Mouse (Mus musculus): Measurements from ENCODE around the gene Notch2. TPM values are rescaled to one million over a fixed set of nuclear protein-coding genes. Genes with fewer than 3 reads are reported as not detected.
"Not testable (repeated sequence)": the region's sequence is repeated elsewhere in the genome, so short reads cannot be mapped to it uniquely, and the experiment has no call there.

Notch2 gene
- polyA plus RNA-seq, 3 experiments from 2014 or later = 13.2 to 20.4 (median 15.1) TPM

GRCm38 (mm10) chr3:98106590-98107313, 93.4 kb downstream of the Notch2 start:
- ATAC-seq = no peak

GRCm38 (mm10) chr3:98108416-98108815, 95.1 kb downstream of the Notch2 start:
- no peak for ATAC-seq

- no peak for ATAC-seq
These were observed 95.5 kb downstream of the Notch2 start for GRCm38 (mm10) chr3:98108866-98109265.

DNA sequence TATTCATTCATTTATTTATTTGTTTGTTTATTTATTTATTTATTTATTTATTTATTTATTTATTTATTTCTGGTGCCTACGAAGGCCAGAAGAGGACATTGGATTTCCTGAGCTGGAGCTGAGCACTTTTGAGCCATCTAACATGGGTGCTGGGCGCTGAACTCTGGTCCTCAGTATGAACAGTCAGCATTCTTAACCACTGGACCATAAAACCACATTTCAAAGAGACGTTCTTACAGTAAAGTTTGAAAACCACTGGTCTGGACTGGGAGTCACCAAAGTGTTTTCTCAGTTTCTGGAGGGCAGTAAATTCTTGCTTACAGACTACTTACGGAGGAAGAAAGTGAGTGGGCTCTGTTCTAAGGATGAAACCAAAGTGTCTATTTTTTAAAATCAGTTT, 97.3 kb downstream of the Notch2 start:
- no peak for ATAC-seq

GRCm38 (mm10) chr3:98118252-98118651, 104.9 kb downstream of the Notch2 start:
- ATAC-seq = no peak

GRCm38 (mm10) chr3:98119338-98119737, 106.0 kb downstream of the Notch2 start:
- ATAC-seq = no peak

DNA sequence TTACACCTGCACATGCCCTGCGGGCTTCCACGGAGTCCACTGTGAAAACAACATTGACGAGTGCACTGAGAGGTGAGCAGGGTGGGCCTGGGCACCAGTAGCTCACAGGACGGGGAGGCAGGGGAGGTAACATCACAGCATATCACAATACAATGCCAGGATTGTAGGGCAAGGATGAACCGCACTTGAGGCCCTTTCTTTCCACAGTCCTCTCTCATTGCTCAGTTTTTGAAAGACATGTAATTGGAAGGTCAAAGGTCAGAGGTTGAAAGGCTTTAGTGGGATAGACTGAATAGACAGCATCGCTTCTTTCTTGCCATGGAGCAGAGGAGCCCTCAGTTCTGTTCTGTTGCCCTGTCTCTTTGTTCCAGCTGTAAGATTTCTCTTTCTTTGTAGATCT, 107.6 kb downstream of the Notch2 start:
- ATAC-seq = no peak

DNA sequence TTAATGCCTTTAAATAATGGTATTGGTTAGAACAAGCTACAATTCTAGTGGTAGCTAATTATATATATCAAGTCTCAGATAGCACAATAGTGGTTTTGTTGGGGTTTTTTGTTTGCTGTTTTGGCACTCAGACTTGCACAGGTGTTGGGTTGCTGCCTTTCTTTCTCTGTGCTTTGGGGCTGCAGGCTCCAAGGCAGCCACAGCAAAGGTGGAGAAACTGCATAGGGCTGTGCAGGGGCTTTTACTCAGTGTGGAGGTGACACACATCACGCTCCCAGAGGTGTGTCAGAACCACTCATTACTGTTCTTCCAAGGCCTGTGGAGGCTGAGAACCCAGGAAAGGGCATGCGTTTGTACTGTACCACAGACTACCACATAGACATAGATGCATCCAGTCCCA, 114.4 kb downstream of the Notch2 start:
- ATAC-seq = no peak

- ATAC-seq = no peak
These were observed 115.4 kb downstream of the Notch2 start for GRCm38 (mm10) chr3:98128716-98129115.

DNA sequence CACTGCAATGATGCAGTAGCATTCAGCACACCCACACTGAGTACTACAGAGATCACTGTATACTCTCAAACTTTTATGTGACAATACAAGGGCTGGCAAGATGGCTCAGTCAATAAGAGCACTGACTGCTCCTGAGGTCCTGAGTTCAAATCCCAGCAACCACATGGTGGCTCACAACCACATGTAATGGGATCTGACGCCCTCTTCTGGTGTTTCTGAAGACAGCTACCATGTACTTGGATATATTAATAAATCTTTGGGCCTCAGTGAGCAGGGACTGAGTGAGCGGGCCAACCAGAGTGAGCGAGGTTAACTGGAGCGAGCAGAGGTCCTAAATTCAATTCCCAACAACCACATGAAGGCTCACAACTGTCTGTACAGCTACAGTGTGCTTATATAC, 118.8 kb downstream of the Notch2 start:
- ATAC-seq = not testable (repeated sequence)

DNA sequence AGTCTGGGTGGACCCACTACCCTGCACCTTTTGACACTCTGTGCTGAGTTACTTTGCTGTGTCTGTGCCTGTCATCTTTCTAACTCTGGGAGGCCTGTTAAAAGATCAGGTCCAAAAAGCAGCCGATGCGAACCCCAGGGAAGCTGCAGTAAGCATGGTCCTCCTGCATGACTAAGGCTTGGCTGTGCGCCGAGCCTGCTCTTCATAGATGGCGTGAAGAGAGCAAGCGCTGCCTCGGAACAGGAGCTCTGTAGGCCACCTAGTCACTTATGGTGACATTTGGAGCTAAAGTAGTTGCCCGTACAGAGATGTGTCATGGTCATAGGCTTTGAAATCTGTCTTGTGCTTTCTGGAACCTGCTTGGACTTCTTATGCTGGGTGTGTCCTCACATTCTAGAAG, 119.3 kb downstream of the Notch2 start:
- ATAC-seq = no peak

- no peak for ATAC-seq
These were observed 128.1 kb downstream of the Notch2 start for GRCm38 (mm10) chr3:98141456-98141855.

GRCm38 (mm10) chr3:98142862-98143261, 129.5 kb downstream of the Notch2 start:
- no peak for ATAC-seq

DNA sequence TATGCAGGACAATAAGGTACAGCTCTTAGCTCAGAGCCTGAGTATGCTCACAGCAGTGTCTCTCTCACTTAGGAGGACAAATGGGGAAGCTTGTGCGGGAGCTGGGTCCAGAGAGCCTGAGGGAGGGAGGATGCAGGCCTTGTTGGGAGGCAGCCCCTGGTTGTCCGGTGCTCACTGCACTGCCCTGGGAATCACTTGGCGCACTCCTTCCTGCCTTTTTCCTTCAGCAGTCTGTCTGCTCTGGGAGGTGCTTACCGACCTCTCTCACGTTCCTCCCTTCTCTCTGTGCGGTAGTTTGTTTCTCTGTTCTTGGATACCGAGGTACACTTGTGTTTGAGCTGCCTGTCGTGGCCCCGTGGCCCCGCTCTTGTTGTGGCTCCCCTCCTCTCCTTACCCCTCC, 131.9 kb downstream of the Notch2 start:
- ATAC-seq = no peak

- ATAC-seq = no peak
These were observed 133.4 kb downstream of the Notch2 start for GRCm38 (mm10) chr3:98146471-98147410.

- no peak for ATAC-seq
These were observed 134.4 kb downstream of the Notch2 start for GRCm38 (mm10) chr3:98147706-98148105.

- ATAC-seq = no peak
These were observed 136.6 kb downstream of the Notch2 start for GRCm38 (mm10) chr3:98149881-98150280.

DNA sequence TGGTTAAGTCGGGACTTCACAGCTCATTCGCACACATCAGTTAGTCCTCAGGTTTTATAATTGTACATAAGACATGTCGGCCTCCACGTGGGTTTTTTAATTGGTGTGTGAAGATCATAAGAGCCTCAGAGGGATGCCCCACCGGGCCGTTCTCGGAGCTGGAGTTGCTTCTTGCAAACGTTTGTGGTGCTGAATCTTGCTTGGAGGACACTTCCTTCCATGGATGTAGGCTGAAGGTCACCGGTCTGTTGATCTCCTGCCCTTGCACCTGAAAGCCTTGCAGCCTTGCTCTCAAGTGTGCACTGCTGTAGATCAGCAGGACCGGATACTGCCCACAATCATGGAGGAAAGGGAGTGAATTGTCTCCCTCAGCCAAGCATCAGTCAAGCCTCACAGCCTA, 137.7 kb downstream of the Notch2 start:
- no peak for ATAC-seq

GRCm38 (mm10) chr3:98153460-98153859, 140.1 kb downstream of the Notch2 start:
- ATAC-seq = no peak

- ATAC-seq = no peak
These were observed 142.8 kb downstream of the Notch2 start for GRCm38 (mm10) chr3:98156158-98156557.

DNA sequence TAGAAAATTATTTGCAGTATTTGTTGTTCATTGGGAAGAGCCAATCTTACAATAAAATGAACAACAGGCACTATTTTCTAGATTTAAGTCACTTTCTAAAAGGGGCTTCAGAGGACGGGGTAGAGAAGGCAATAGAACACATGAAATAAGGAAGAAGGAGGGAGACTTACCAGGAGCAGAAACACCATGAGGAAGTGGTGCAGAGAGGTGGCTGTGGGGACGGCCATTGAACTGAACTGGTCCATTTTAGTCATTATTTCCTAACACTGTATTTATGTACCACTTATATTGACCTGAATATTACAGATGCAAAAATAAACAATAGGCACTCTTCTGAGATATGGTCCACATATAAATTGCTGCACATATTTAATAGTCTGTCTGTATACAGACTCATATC, 143.7 kb downstream of the Notch2 start:
- ATAC-seq = no peak

DNA sequence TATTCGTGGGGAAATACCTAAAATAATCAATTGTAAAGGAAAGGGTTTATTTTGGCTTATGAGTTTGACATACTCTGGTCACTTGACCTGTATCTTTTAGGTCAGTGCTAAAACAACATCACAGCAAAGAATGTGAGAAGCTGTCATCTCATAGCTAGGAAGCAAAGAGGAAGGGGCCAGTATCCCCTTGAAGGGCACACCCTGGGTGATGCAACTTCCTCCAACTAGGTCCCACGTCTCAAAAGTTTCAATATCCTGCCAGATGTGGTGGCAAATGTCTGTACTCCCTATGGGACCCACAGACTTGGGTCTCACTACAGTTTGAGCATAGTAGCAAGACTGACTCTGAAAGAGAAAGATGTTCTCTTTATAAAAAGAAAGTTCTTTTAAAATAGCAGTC, 144.3 kb downstream of the Notch2 start:
- no peak for ATAC-seq

- no peak for ATAC-seq
These were observed 145.3 kb downstream of the Notch2 start for GRCm38 (mm10) chr3:98158646-98159045.

- no peak for ATAC-seq
These were observed 146.0 kb downstream of the Notch2 start for GRCm38 (mm10) chr3:98159289-98159688.
